Mouse (Mus musculus): ENCODE results near the gene Grid2. TPM values are rescaled to one million over a fixed set of nuclear protein-coding genes. Genes with fewer than 3 reads are reported as not detected.

Grid2 gene
- total RNA-seq, 1 experiment from 2014 or later, result not detected

- no peak for ATAC-seq (ENCODE audit: extremely low read depth, insufficient number of reproducible peaks, low FRiP score, poor library complexity, severe bottlenecking)
Measured at GRCm38 (mm10) chr6:63964269-63964668, 708.6 kb downstream of the Grid2 start.

GRCm38 (mm10) chr6:63964735-63965134 lies 709.1 kb downstream of the Grid2 start:
- no peak for ATAC-seq (ENCODE audit: extremely low read depth, insufficient number of reproducible peaks, low FRiP score, poor library complexity, severe bottlenecking)

GRCm38 (mm10) chr6:64046084-64046483 lies 790.4 kb downstream of the Grid2 start:
- no peak for ATAC-seq (ENCODE audit: extremely low read depth, insufficient number of reproducible peaks, low FRiP score, poor library complexity, severe bottlenecking)

- ATAC-seq (ENCODE audit: extremely low read depth, insufficient number of reproducible peaks, low FRiP score, poor library complexity, severe bottlenecking), result no peak
Measured at GRCm38 (mm10) chr6:64046732-64047131, 791.1 kb downstream of the Grid2 start.

GRCm38 (mm10) chr6:64047950-64048349 lies 792.3 kb downstream of the Grid2 start:
- no peak for ATAC-seq (ENCODE audit: extremely low read depth, insufficient number of reproducible peaks, low FRiP score, poor library complexity, severe bottlenecking)

GRCm38 (mm10) chr6:64063858-64064257 lies 808.2 kb downstream of the Grid2 start:
- no peak for ATAC-seq (ENCODE audit: extremely low read depth, insufficient number of reproducible peaks, low FRiP score, poor library complexity, severe bottlenecking)

GRCm38 (mm10) chr6:64064704-64065103 lies 809.0 kb downstream of the Grid2 start:
- no peak for ATAC-seq (ENCODE audit: extremely low read depth, insufficient number of reproducible peaks, low FRiP score, poor library complexity, severe bottlenecking)

GRCm38 (mm10) chr6:64073406-64073805 lies 817.7 kb downstream of the Grid2 start:
- no peak for ATAC-seq (ENCODE audit: extremely low read depth, insufficient number of reproducible peaks, low FRiP score, poor library complexity, severe bottlenecking)

- ATAC-seq (ENCODE audit: extremely low read depth, insufficient number of reproducible peaks, low FRiP score, poor library complexity, severe bottlenecking), result no peak
Measured at GRCm38 (mm10) chr6:64077911-64078310, 822.2 kb downstream of the Grid2 start.

GRCm38 (mm10) chr6:64098662-64099061 lies 843.0 kb downstream of the Grid2 start:
- no peak for ATAC-seq (ENCODE audit: extremely low read depth, insufficient number of reproducible peaks, low FRiP score, poor library complexity, severe bottlenecking)

GRCm38 (mm10) chr6:64114594-64114993 lies 858.9 kb downstream of the Grid2 start:
- no peak for ATAC-seq (ENCODE audit: extremely low read depth, insufficient number of reproducible peaks, low FRiP score, poor library complexity, severe bottlenecking)

- ATAC-seq (ENCODE audit: extremely low read depth, insufficient number of reproducible peaks, low FRiP score, poor library complexity, severe bottlenecking), result no peak
Measured at GRCm38 (mm10) chr6:64136275-64136674, 880.6 kb downstream of the Grid2 start.

GRCm38 (mm10) chr6:64148613-64149012 lies 892.9 kb downstream of the Grid2 start:
- ATAC-seq (ENCODE audit: extremely low read depth, insufficient number of reproducible peaks, low FRiP score, poor library complexity, severe bottlenecking), result no peak

- ATAC-seq (ENCODE audit: extremely low read depth, insufficient number of reproducible peaks, low FRiP score, poor library complexity, severe bottlenecking), result no peak
Measured at GRCm38 (mm10) chr6:64174995-64175612, 919.4 kb downstream of the Grid2 start.

- no peak for ATAC-seq (ENCODE audit: extremely low read depth, insufficient number of reproducible peaks, low FRiP score, poor library complexity, severe bottlenecking)
Measured at GRCm38 (mm10) chr6:64193646-64194045, 938.0 kb downstream of the Grid2 start.

- ATAC-seq (ENCODE audit: extremely low read depth, insufficient number of reproducible peaks, low FRiP score, poor library complexity, severe bottlenecking), result no peak
Measured at GRCm38 (mm10) chr6:64202396-64203122, 946.9 kb downstream of the Grid2 start.

- ATAC-seq (ENCODE audit: extremely low read depth, insufficient number of reproducible peaks, low FRiP score, poor library complexity, severe bottlenecking), result no peak
Measured at GRCm38 (mm10) chr6:64236351-64236750, 980.7 kb downstream of the Grid2 start.

- no peak for ATAC-seq (ENCODE audit: extremely low read depth, insufficient number of reproducible peaks, low FRiP score, poor library complexity, severe bottlenecking)
Measured at GRCm38 (mm10) chr6:64240526-64240925, 984.9 kb downstream of the Grid2 start.

GRCm38 (mm10) chr6:64245951-64246350 lies 990.3 kb downstream of the Grid2 start:
- no peak for ATAC-seq (ENCODE audit: extremely low read depth, insufficient number of reproducible peaks, low FRiP score, poor library complexity, severe bottlenecking)

- no peak for ATAC-seq (ENCODE audit: extremely low read depth, insufficient number of reproducible peaks, low FRiP score, poor library complexity, severe bottlenecking)
Measured at GRCm38 (mm10) chr6:64251041-64251440, 995.4 kb downstream of the Grid2 start.

- ATAC-seq (ENCODE audit: extremely low read depth, insufficient number of reproducible peaks, low FRiP score, poor library complexity, severe bottlenecking), result no peak
Measured at GRCm38 (mm10) chr6:64263517-64263916, 1007.8 kb downstream of the Grid2 start.
